Mouse (Mus musculus): ENCODE data around the gene Rbfox3.

DNA sequence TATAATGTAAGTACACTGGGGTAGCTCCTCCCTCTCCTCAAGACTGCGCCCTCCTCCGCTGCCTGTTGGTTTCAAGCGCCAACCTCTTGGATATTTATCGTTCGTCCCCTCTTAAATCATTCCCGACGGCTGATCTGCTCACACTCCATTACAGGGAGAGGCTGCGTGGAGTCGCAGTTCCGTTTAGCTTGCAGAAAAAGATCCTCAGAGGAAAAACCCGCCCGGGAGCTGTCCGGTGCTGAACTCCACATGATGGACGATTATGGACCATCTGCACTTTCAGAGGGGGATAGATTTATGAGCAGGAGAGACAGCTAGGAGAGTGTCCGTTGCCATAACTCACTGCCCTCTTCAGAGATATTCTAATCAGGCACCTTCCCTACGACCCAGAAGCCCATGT, 226.0 kb downstream of the Rbfox3 start:
- TF ChIP-seq GATA1 (IDR thresholded peaks at IDR 0.05; ENCODE audit: borderline replicate concordance, low read length) (no peak), FLI1 (IDR thresholded peaks at IDR 0.05; ENCODE audit: low read length) (no peak)
